Mouse (Mus musculus): Measurements from ENCODE around the gene Msmp. TPM values are rescaled to one million over a fixed set of nuclear protein-coding genes. Genes with fewer than 3 reads are reported as not detected.

The Msmp gene
- total RNA-seq (2018; cell fraction: chromatin; rRNA removed): not detected
- total RNA-seq (2018; cell fraction: cytosol; rRNA removed): not detected
- not detected for total RNA-seq (2018; cell fraction: nucleus; rRNA removed)
- polyA plus RNA-seq (2018): not detected in 3 replicates

GRCm38 (mm10) chr4:43584444-43585416 is at the start of gene Msmp:
Msmp (minus strand) TSS chr4:43584494.
- H3K79me2 ChIP-seq (ENCODE audit: inconsistent target): no peaks in the 10 kb centered on the region; the same call in 1 of the 2 replicates
- 92% methylated on average over 12 of the region's 12 CpGs for WGBS (ENCODE audit: missing documents)
- no peak within 1 kb of the TSS for H3K27ac ChIP-seq
- peaks cover 30% of the 10 kb centered on the region for H3K36me3 ChIP-seq (ENCODE audit: inconsistent target)
- no peak within 1 kb of the TSS for H3K4me3 ChIP-seq (ENCODE audit: inconsistent target)

GRCm38 (mm10) chr4:43633736-43634135 is 49.4 kb upstream of the Msmp start:
- Histone ChIP-seq H3K27ac (no peak overlapping the region), H3K79me2 (ENCODE audit: inconsistent target) (no peaks in the 10 kb centered on the region), H3K36me3 (ENCODE audit: inconsistent target) (no peaks in the 10 kb centered on the region), H3K4me3 (ENCODE audit: inconsistent target) (no peak overlapping the region)
- WGBS (ENCODE audit: missing documents): 88% methylated on average over 2 of the region's 2 CpGs

- Histone ChIP-seq H3K79me2 (ENCODE audit: inconsistent target) (no peaks in the 10 kb centered on the region), H3K36me3 (ENCODE audit: inconsistent target) (no peaks in the 10 kb centered on the region), H3K4me3 (ENCODE audit: inconsistent target) (no peak overlapping the region), H3K27ac (no peak overlapping the region)
- 89% methylated on average over 8 of the region's 8 CpGs for WGBS (ENCODE audit: missing documents)
Observed at GRCm38 (mm10) chr4:43633296-43633695, 49.0 kb upstream of the Msmp start.

- no peak overlapping the region for H3K4me3 ChIP-seq (ENCODE audit: inconsistent target)
- H3K27ac ChIP-seq: no peak overlapping the region
- no peaks in the 10 kb centered on the region for H3K79me2 ChIP-seq (ENCODE audit: inconsistent target)
- H3K36me3 ChIP-seq (ENCODE audit: inconsistent target): no peaks in the 10 kb centered on the region
- whole genome bisulfite sequencing (ENCODE audit: missing documents): 85% methylated on average over 39 of the region's 42 CpGs
Observed at GRCm38 (mm10) chr4:43631956-43632920, 47.9 kb upstream of the Msmp start.

GRCm38 (mm10) chr4:43631046-43631955 is 47.0 kb upstream of the Msmp start, which contains the start of gene Npr2:
Npr2 (plus strand) TSS chr4:43631935.
- Histone ChIP-seq H3K27ac (no peak within 1 kb of the TSS), H3K4me3 (ENCODE audit: inconsistent target) (no peak within 1 kb of the TSS), H3K79me2 (ENCODE audit: inconsistent target) (no peaks in the 10 kb centered on the region), H3K36me3 (ENCODE audit: inconsistent target) (no peaks in the 10 kb centered on the region)
- 4% methylated on average over 65 of the region's 70 CpGs for WGBS (ENCODE audit: missing documents)

GRCm38 (mm10) chr4:43630671-43631045 is 46.4 kb upstream of the Msmp start:
- WGBS (ENCODE audit: missing documents): 56% methylated on average over 5 of the region's 5 CpGs
- Histone ChIP-seq H3K27ac (no peak overlapping the region), H3K36me3 (ENCODE audit: inconsistent target) (no peaks in the 10 kb centered on the region), H3K79me2 (ENCODE audit: inconsistent target) (no peaks in the 10 kb centered on the region), H3K4me3 (ENCODE audit: inconsistent target) (no peak overlapping the region)

- WGBS (ENCODE audit: missing documents): 6% methylated on average over 5 of the region's 5 CpGs
- Histone ChIP-seq H3K4me3 (ENCODE audit: inconsistent target) (no peak overlapping the region), H3K27ac (no peak overlapping the region), H3K36me3 (ENCODE audit: inconsistent target) (no peaks in the 10 kb centered on the region), H3K79me2 (ENCODE audit: inconsistent target) (no peaks in the 10 kb centered on the region)
Observed at GRCm38 (mm10) chr4:43630030-43630581, 45.8 kb upstream of the Msmp start.

GRCm38 (mm10) chr4:43629106-43629817 is 45.0 kb upstream of the Msmp start:
- Histone ChIP-seq H3K36me3 (ENCODE audit: inconsistent target) (no peaks in the 10 kb centered on the region), H3K79me2 (ENCODE audit: inconsistent target) (no peaks in the 10 kb centered on the region), H3K4me3 (ENCODE audit: inconsistent target) (no peak overlapping the region), H3K27ac (no peak overlapping the region)
- 79% methylated on average over 17 of the region's 20 CpGs for WGBS (ENCODE audit: missing documents)

- H3K27ac ChIP-seq: no peak overlapping the region
- WGBS (ENCODE audit: missing documents): 91% methylated on average over 4 of the region's 4 CpGs
- no peak overlapping the region for H3K4me3 ChIP-seq (ENCODE audit: inconsistent target)
- H3K36me3 ChIP-seq (ENCODE audit: inconsistent target): no peaks in the 10 kb centered on the region
- no peaks in the 10 kb centered on the region for H3K79me2 ChIP-seq (ENCODE audit: inconsistent target)
Observed at GRCm38 (mm10) chr4:43620146-43620778, 36.0 kb upstream of the Msmp start.

GRCm38 (mm10) chr4:43613060-43613730 is 28.9 kb upstream of the Msmp start:
- Histone ChIP-seq H3K36me3 (ENCODE audit: inconsistent target) (no peaks in the 10 kb centered on the region), H3K4me3 (ENCODE audit: inconsistent target) (no peak overlapping the region), H3K27ac (no peak overlapping the region), H3K79me2 (ENCODE audit: inconsistent target) (no peaks in the 10 kb centered on the region)
- 39% methylated on average over 3 of the region's 3 CpGs for WGBS (ENCODE audit: missing documents)

GRCm38 (mm10) chr4:43612534-43612933 is 28.2 kb upstream of the Msmp start:
- H3K27ac ChIP-seq: no peak overlapping the region
- no peak overlapping the region for H3K4me3 ChIP-seq (ENCODE audit: inconsistent target)
- no peaks in the 10 kb centered on the region for H3K79me2 ChIP-seq (ENCODE audit: inconsistent target)
- WGBS (ENCODE audit: missing documents): 35% methylated on average over 10 of the region's 10 CpGs
- no peaks in the 10 kb centered on the region for H3K36me3 ChIP-seq (ENCODE audit: inconsistent target)
